In genomic region chr6:52675222-52675921, GRCm38 (mm10) we compare ENCODE assay signal across 10 mouse cellular contexts. TPM values are rescaled to one million over a fixed set of nuclear protein-coding genes. Genes with fewer than 3 reads are reported as not detected.
DNase-seq lines count a peak whose midpoint lies in the region; ATAC-seq and TF ChIP-seq lines count a peak whose summit lies in the region.
"Had no signal": no experiment of that assay in that cellular context is flagged by ENCODE, and none has a peak within 500 bp of the region (broad histone marks: within the 10 kb centered on the region; RNA-seq: fewer than 3 reads in every experiment).

No protein-coding gene starts in this region.

- WGBS in lung, embryonic 15.5 days: 48% methylated on average over 4 of the region's 4 CpGs
- 44% methylated on average over 4 of the region's 4 CpGs for WGBS in lung, adult 2 months
- WGBS in stomach, embryonic 15.5 days: 52% methylated on average over 4 of the region's 4 CpGs

- H3K4me1 ChIP-seq in lung, embryonic 15.5 days: peaks cover 8% of the 10 kb centered on the region
- H3K4me1 ChIP-seq in lung, adult 2 months (ENCODE audit: control insufficient read depth, insufficient read depth, low read length): no peaks in the 10 kb centered on the region; the same call in 1 of the 2 replicates
- peaks cover 8% of the 10 kb centered on the region; the same call in 1 of the 2 replicates for H3K4me1 ChIP-seq in stomach, embryonic 15.5 days
- H3K4me1 ChIP-seq: hindbrain, embryonic 15.5 days had no signal

- no peaks in the 10 kb centered on the region for H3K27me3 ChIP-seq in lung, embryonic 15.5 days
- no peaks in the 10 kb centered on the region for H3K27me3 ChIP-seq in stomach, embryonic 15.5 days (replicated peaks)
- H3K27me3 ChIP-seq: embryonic facial prominence, embryonic 15.5 days; hindbrain, embryonic 15.5 days had no signal

- TF ChIP-seq POLR2A in lung, adult 2 months (IDR thresholded peaks at IDR 0.05; ENCODE audit: borderline replicate concordance, extremely low read depth, low read depth, low read length): no peak

- peak; percentile 74; the same call in 1 of the 2 replicates for ATAC-seq in lung, embryonic 15.5 days (ENCODE audit: borderline replicate concordance, extremely low read depth, low FRiP score, low TSS enrichment)
- ATAC-seq in stomach, embryonic 15.5 days (ENCODE audit: insufficient read depth, low FRiP score, low read depth): peak; percentile 39; the same call in 1 of the 2 replicates

- no peak for TF ChIP-seq CTCF in lung, adult 2 months (IDR thresholded peaks at IDR 0.05; ENCODE audit: insufficient read depth, low read length)

- peak overlapping the region; percentile 32 for H3K27ac ChIP-seq in lung, embryonic 15.5 days
- H3K27ac ChIP-seq in stomach, embryonic 15.5 days: peak overlapping the region; percentile 49; the same call in 1 of the 2 replicates
- H3K27ac ChIP-seq: embryonic facial prominence, embryonic 15.5 days; hindbrain, embryonic 15.5 days; macrophage had no signal

- H3K9ac ChIP-seq in lung, embryonic 15.5 days: no peak overlapping the region
- no peak overlapping the region for H3K9ac ChIP-seq in stomach, embryonic 15.5 days
- H3K9ac ChIP-seq: embryonic facial prominence, embryonic 15.5 days; hindbrain, embryonic 15.5 days had no signal

- H3K36me3 ChIP-seq in lung, embryonic 15.5 days: no peaks in the 10 kb centered on the region
- H3K36me3 ChIP-seq in stomach, embryonic 15.5 days: no peaks in the 10 kb centered on the region
- H3K36me3 ChIP-seq: embryonic facial prominence, embryonic 15.5 days; hindbrain, embryonic 15.5 days had no signal

- no peak overlapping the region for H3K4me2 ChIP-seq in lung, embryonic 15.5 days
- H3K4me2 ChIP-seq in stomach, embryonic 15.5 days: peak overlapping the region; percentile 22
- H3K4me2 ChIP-seq: embryonic facial prominence, embryonic 15.5 days; hindbrain, embryonic 15.5 days had no signal

- H3K4me3 ChIP-seq in lung, embryonic 15.5 days: no peak overlapping the region
- no peak overlapping the region for H3K4me3 ChIP-seq in lung, adult 2 months (replicated peaks; ENCODE audit: extremely low read depth, low read depth, low read length)
- H3K4me3 ChIP-seq in stomach, embryonic 15.5 days (replicated peaks): no peak overlapping the region
- H3K4me3 ChIP-seq: embryonic facial prominence, embryonic 15.5 days; hindbrain, embryonic 15.5 days had no signal

- H3K9me3 ChIP-seq in lung, embryonic 15.5 days: no peaks in the 10 kb centered on the region
- H3K9me3 ChIP-seq in stomach, embryonic 15.5 days: no peaks in the 10 kb centered on the region
- H3K9me3 ChIP-seq: embryonic facial prominence, embryonic 15.5 days; hindbrain, embryonic 15.5 days had no signal

- no peak for DNase-seq in lung, adult 2 months
- DNase-seq in gastrocnemius, postnatal 25 days: peak; percentile 41
- peak; percentile 53 to 79 for DNase-seq in kidney, adult 8-10 months
- no peak for DNase-seq in urinary bladder, postnatal 25 days (ENCODE audit: low spot score)
- no peak for DNase-seq in cerebellum, postnatal 36 days

RNA-seq across cellular contexts. Expression of gene Hibadh, which starts 35.2 kb away (rescaled TPM):
- polyA plus RNA-seq in lung, embryonic 15.5 days (2015; fragmentation: Nextera tagmentation; extraction: Ambion mirVana): 103 and 104 TPM in 2 replicates
- polyA plus RNA-seq in lung, adult 2 months (2012; rRNA removed): 28.1 and 37.5 TPM in 2 replicates
- total RNA-seq in gastrocnemius, postnatal 25 days (2021): 100 to 1,000 TPM; 107 to 108 TPM
- 111 and 114 TPM in 2 replicates for polyA plus RNA-seq in stomach, embryonic 15.5 days (2015; fragmentation: Nextera tagmentation; extraction: Ambion mirVana)

RNA-seq across cellular contexts. Expression of gene Tax1bp1, which starts 38.2 kb away (rescaled TPM):
- 147 TPM in 2 replicates for polyA plus RNA-seq in lung, embryonic 15.5 days (2015; fragmentation: Nextera tagmentation; extraction: Ambion mirVana)
- polyA plus RNA-seq in lung, adult 2 months (2012; rRNA removed): 30.5 and 31.2 TPM in 2 replicates
- total RNA-seq in gastrocnemius, postnatal 25 days (2021): 10 to 100 TPM; 65.9 to 67.8 TPM
- polyA plus RNA-seq in stomach, embryonic 15.5 days (2015; fragmentation: Nextera tagmentation; extraction: Ambion mirVana): 135 and 139 TPM in 2 replicates

Comparison
In these comparisons a context has a peak if more than half of its experiments do, and no peak if none do; other contexts are left out.
1. DNase-seq: peak in gastrocnemius, postnatal 25 days (single experiment) and kidney, adult 8-10 months (2 of 2); none in lung, adult 2 months (single experiment), urinary bladder, postnatal 25 days (single experiment) and cerebellum, postnatal 36 days (0 of 2).